Mouse (Mus musculus): ENCODE data around the gene Psmb11. TPM values are rescaled to one million over a fixed set of nuclear protein-coding genes. Genes with fewer than 3 reads are reported as not detected.
"Not testable (repeated sequence)": the region's sequence is repeated elsewhere in the genome, so short reads cannot be mapped to it uniquely, and the experiment has no call there.

Gene Psmb11
- polyA plus RNA-seq, 1 experiment from 2014 or later: 0.68 TPM

DNA sequence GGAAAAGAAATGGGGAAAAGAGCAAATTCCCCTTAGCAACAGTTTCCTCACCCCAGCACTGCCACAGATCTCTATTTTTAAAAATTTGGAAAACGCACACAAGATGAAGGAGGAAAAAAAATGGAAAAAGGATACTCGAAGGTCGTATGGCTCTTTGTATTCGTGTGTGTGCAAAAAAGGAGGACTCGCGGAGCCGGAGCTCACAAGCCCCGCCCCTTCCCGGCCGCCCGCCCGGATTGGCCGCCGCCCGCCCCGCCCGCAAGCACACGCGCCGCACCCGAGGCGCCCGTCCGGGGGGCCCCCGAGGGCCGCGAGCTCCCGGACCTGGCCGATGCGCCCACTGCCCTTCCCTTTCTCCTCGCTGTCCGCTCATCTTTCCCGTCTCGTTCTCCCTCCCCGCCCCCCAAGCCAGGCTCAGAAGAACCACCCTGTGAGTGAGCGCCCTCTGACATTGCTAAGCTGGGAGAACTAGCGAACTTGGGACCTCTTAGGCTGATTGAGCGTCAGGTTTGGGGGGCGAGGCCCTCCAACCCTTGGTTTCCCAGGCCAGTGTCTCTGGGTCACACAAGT is 15.4 kb upstream of the Psmb11 start, which contains the start of gene 4931414P19Rik:
4931414P19Rik (minus strand) TSS at position 242 of the 570 bp plus-strand sequence.
- Histone ChIP-seq H3K4me1 (peaks cover 24% of the 10 kb centered on the region), H3K9me3 (no peaks in the 10 kb centered on the region), H3K27me3 (replicated peaks) (no peaks in the 10 kb centered on the region), H3K4me2 (peak within 1 kb of the TSS; percentile 78), H3K27ac (replicated peaks) (peak within 1 kb of the TSS; percentile 86), H3K4me3 (peak within 1 kb of the TSS; percentile 61), H3K9ac (peak within 1 kb of the TSS; percentile 83), H3K36me3 (peaks cover 10% of the 10 kb centered on the region)
- peak; percentile 33; the same call in 1 of the 2 replicates for ATAC-seq (ENCODE audit: extremely low read depth, insufficient number of reproducible peaks, low FRiP score, low TSS enrichment)
- under 1% methylated on average over 39 of the region's 39 CpGs for WGBS

- H3K9me3 ChIP-seq: no peaks in the 10 kb centered on the region
- peaks cover 20% of the 10 kb centered on the region for H3K4me1 ChIP-seq
- no peak overlapping the region for H3K4me2 ChIP-seq
- no peak for ATAC-seq (ENCODE audit: extremely low read depth, insufficient number of reproducible peaks, low FRiP score, low TSS enrichment)
- no peak overlapping the region for H3K27ac ChIP-seq (replicated peaks)
- no peak overlapping the region for H3K9ac ChIP-seq
- WGBS: 63% methylated on average over 8 of the region's 8 CpGs
- H3K36me3 ChIP-seq: peaks cover 22% of the 10 kb centered on the region
- no peaks in the 10 kb centered on the region for H3K27me3 ChIP-seq (replicated peaks)
- H3K4me3 ChIP-seq: no peak overlapping the region
Observed at GRCm38 (mm10) chr14:54607226-54607625, 14.0 kb upstream of the Psmb11 start.

DNA sequence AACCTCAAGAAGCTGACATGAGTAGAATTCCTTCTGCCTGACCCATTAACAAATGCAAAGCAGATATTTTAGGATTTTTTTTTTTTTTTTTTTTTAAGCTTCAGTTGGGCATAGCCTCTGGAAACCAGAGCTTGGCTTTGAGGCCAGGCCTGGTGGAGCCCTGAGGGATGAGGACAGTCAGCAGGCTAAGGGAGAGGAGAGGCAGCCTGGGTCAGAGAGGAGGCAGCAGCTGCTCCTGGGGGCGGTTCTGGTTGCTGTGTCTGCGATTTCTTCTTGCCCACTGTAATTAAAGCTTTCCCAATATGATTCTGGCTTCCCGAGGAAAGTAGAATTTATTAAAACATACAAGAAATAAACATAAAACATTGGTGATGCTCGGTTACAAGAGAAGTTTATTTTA is 12.0 kb upstream of the Psmb11 start:
- peaks cover 11% of the 10 kb centered on the region; the same call in 1 of the 2 replicates for H3K4me1 ChIP-seq
- no peaks in the 10 kb centered on the region for H3K27me3 ChIP-seq (replicated peaks)
- peaks cover 36% of the 10 kb centered on the region for H3K36me3 ChIP-seq
- H3K4me2 ChIP-seq: no peak overlapping the region
- 68% methylated on average over 4 of the region's 4 CpGs for WGBS
- H3K4me3 ChIP-seq: no peak overlapping the region
- H3K9me3 ChIP-seq: no peaks in the 10 kb centered on the region
- ATAC-seq (ENCODE audit: extremely low read depth, insufficient number of reproducible peaks, low FRiP score, low TSS enrichment): no peak
- no peak overlapping the region for H3K9ac ChIP-seq
- H3K27ac ChIP-seq (replicated peaks): no peak overlapping the region

DNA sequence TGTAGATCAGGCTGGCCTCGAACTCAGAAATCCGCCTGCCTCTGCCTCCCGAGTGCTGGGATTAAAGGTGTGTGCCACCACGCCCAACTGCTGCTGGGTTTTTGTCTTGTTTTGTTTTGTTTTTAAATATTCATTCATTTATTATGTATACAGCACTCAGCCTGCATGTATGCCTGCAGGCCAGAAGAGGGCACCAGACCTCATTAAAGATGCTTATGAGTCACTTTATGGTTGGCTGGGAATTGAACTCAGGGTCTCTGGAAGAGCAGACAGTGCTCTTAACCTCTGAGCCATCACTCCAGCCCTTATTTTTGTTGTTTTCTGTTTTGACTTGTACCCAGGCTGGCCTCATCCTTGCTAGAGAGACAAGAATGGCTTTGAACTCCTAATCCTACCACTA is 11.3 kb upstream of the Psmb11 start:
- Histone ChIP-seq H3K27me3 (replicated peaks) (no peaks in the 10 kb centered on the region), H3K4me2 (no peak overlapping the region), H3K4me3 (no peak overlapping the region), H3K9me3 (no peaks in the 10 kb centered on the region), H3K4me1 (peaks cover 4% of the 10 kb centered on the region; the same call in 1 of the 2 replicates), H3K9ac (no peak overlapping the region), H3K27ac (replicated peaks) (no peak overlapping the region), H3K36me3 (peaks cover 43% of the 10 kb centered on the region)
- no peak for ATAC-seq (ENCODE audit: extremely low read depth, insufficient number of reproducible peaks, low FRiP score, low TSS enrichment)
- 77% methylated on average over 4 of the region's 4 CpGs for WGBS

- no peaks in the 10 kb centered on the region for H3K27me3 ChIP-seq (replicated peaks)
- no peak overlapping the region for H3K27ac ChIP-seq (replicated peaks)
- H3K9ac ChIP-seq: no peak overlapping the region
- WGBS: 73% methylated on average over 6 of the region's 6 CpGs
- peaks cover 2% of the 10 kb centered on the region; the same call in 1 of the 2 replicates for H3K4me1 ChIP-seq
- no peak overlapping the region for H3K4me3 ChIP-seq
- H3K4me2 ChIP-seq: no peak overlapping the region
- peaks cover 50% of the 10 kb centered on the region for H3K36me3 ChIP-seq
- no peak for ATAC-seq (ENCODE audit: extremely low read depth, insufficient number of reproducible peaks, low FRiP score, low TSS enrichment)
- H3K9me3 ChIP-seq: no peaks in the 10 kb centered on the region
Observed at GRCm38 (mm10) chr14:54610648-54611047, 10.6 kb upstream of the Psmb11 start.

- not testable (repeated sequence) for H3K4me2 ChIP-seq; H3K9ac ChIP-seq; H3K9me3 ChIP-seq; H3K4me3 ChIP-seq; ATAC-seq (ENCODE audit: extremely low read depth, insufficient number of reproducible peaks, low FRiP score, low TSS enrichment); H3K27ac ChIP-seq (replicated peaks); H3K27me3 ChIP-seq (replicated peaks)
- peaks cover 17% of the 10 kb centered on the region for H3K4me1 ChIP-seq
- WGBS: 93% methylated on average over 16 of the region's 16 CpGs
- H3K36me3 ChIP-seq: peaks cover 60% of the 10 kb centered on the region
Observed at GRCm38 (mm10) chr14:54614130-54614529, 7.1 kb upstream of the Psmb11 start.

GRCm38 (mm10) chr14:54616226-54616825 is 4.9 kb upstream of the Psmb11 start:
- no peak overlapping the region for H3K9ac ChIP-seq
- no peaks in the 10 kb centered on the region for H3K27me3 ChIP-seq (replicated peaks)
- WGBS: 91% methylated on average over 16 of the region's 16 CpGs
- peaks cover 17% of the 10 kb centered on the region for H3K4me1 ChIP-seq
- no peak for ATAC-seq (ENCODE audit: extremely low read depth, insufficient number of reproducible peaks, low FRiP score, low TSS enrichment)
- H3K4me2 ChIP-seq: peak overlapping the region; percentile 87
- H3K4me3 ChIP-seq: peak overlapping the region; percentile 87
- H3K9me3 ChIP-seq: no peaks in the 10 kb centered on the region
- peaks cover 45% of the 10 kb centered on the region for H3K36me3 ChIP-seq
- no peak overlapping the region for H3K27ac ChIP-seq (replicated peaks)

DNA sequence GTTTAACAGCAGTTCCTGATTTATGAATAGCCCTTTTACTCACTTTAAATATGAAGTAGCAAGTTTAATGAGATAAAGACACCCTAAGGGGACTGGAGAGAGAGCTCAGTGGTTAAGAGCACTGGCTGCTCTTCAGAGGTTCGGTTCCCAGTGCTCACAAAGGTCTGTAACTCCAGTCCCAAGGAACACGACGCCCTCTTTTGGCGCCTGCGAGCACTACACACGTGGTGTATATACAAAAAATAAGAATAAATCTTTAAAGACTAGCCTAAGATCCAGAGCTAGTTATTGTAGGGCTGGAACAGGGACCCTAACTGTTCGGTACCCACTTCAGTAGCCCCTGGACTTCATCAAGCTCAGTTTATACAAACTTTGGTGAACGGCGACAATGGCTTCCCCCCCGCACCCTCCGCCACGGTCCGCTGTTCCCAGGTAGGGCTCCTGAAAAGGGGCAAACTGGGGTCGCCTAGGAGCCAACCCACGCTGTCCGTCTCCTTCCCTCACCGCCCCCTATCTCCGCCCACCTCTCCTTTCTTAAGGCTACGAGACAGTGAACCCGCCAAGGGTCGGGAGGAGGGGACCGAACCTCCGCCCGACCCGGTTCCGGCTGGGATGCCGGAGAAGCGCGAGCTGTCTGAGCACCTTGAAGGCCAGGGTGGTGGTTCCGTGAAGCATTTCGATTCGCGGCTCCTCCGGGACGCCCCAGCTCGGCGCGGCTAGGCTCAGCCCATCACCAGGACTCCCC is 3.9 kb upstream of the Psmb11 start:
- peak overlapping the region; percentile 87 for H3K4me3 ChIP-seq
- H3K9ac ChIP-seq: peak overlapping the region; percentile 97
- peak; percentile 4; the same call in 1 of the 2 replicates for ATAC-seq (ENCODE audit: extremely low read depth, insufficient number of reproducible peaks, low FRiP score, low TSS enrichment)

GRCm38 (mm10) chr14:54617897-54618365 is 3.3 kb upstream of the Psmb11 start, which contains the start of gene Psmb5:
TSS of gene Psmb5 (minus strand) at chr14:54618022.
- Histone ChIP-seq H3K27ac (replicated peaks) (peak within 1 kb of the TSS; percentile 83), H3K36me3 (peaks cover 32% of the 10 kb centered on the region), H3K4me2 (peak within 1 kb of the TSS; percentile 87), H3K4me1 (peaks cover 17% of the 10 kb centered on the region), H3K9me3 (no peaks in the 10 kb centered on the region), H3K4me3 (peak within 1 kb of the TSS; percentile 87), H3K9ac (peak within 1 kb of the TSS; percentile 97), H3K27me3 (replicated peaks) (no peaks in the 10 kb centered on the region)
- peak; percentile 79 for ATAC-seq (ENCODE audit: extremely low read depth, insufficient number of reproducible peaks, low FRiP score, low TSS enrichment)
- under 1% methylated on average over 25 of the region's 25 CpGs for WGBS

More for the DNA sequence above, 3.9 kb upstream of the Psmb11 start:
- H3K9me3 ChIP-seq: no peaks in the 10 kb centered on the region
- H3K27ac ChIP-seq (replicated peaks): peak overlapping the region; percentile 83
- H3K4me1 ChIP-seq: peaks cover 17% of the 10 kb centered on the region
- WGBS: 2% methylated on average over 38 of the region's 38 CpGs
- peaks cover 38% of the 10 kb centered on the region for H3K36me3 ChIP-seq
- peak overlapping the region; percentile 87 for H3K4me2 ChIP-seq
- H3K27me3 ChIP-seq (replicated peaks): no peaks in the 10 kb centered on the region

DNA sequence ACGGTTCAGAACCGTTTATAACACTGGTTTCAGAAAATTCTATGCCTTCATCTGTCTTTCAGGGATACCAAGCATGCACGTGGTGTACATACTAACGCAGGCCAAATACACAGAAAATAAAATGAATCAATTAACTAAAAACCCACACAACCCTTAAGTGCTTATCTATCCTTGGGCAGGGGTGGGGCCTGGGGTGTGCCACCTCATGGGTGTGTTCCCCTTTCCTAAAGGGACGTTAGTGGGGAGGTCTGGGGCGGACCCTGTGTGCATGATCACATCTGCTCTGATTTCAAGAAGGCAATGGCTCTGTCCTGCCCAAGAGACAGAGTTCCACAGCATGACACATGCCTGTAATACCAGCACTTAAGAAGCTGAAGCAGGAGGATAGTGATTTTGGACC is 2.1 kb downstream of the Psmb11 start:
- ATAC-seq (ENCODE audit: extremely low read depth, insufficient number of reproducible peaks, low FRiP score, low TSS enrichment): no peak
- H3K4me2 ChIP-seq: no peak overlapping the region
- H3K27ac ChIP-seq (replicated peaks): no peak overlapping the region
- H3K36me3 ChIP-seq: no peaks in the 10 kb centered on the region
- H3K9me3 ChIP-seq: no peaks in the 10 kb centered on the region
- H3K4me3 ChIP-seq: no peak overlapping the region
- no peaks in the 10 kb centered on the region for H3K4me1 ChIP-seq
- no peaks in the 10 kb centered on the region; the same call in 1 of the 2 replicates for H3K27me3 ChIP-seq (replicated peaks)
- no peak overlapping the region for H3K9ac ChIP-seq
- WGBS: 76% methylated on average over 6 of the region's 6 CpGs

DNA sequence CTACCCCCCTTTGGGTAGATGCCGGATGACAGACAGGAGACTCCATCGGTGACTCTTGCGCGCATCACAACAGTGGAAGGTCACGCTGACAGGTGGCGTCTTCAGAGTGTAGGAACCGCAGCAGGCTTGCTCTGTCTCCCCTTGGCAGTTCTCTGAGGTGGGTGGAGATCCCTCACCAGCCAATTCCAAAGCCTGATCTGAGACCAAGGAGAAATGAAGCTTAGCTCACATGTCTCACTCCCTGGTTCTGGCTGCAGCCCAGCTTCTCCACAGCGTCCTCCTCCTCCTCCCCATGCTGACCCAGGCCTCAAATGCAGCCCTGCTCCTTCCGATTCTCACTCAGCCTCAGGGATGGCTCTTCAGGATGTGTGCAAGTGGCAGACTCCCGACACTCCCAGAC is 3.7 kb downstream of the Psmb11 start:
- Histone ChIP-seq H3K4me2 (no peak overlapping the region), H3K4me1 (no peaks in the 10 kb centered on the region), H3K27ac (replicated peaks) (no peak overlapping the region), H3K4me3 (no peak overlapping the region), H3K9me3 (no peaks in the 10 kb centered on the region), H3K27me3 (replicated peaks) (no peaks in the 10 kb centered on the region; the same call in 1 of the 2 replicates), H3K36me3 (no peaks in the 10 kb centered on the region), H3K9ac (no peak overlapping the region)
- 69% methylated on average over 10 of the region's 10 CpGs for WGBS
- ATAC-seq (ENCODE audit: extremely low read depth, insufficient number of reproducible peaks, low FRiP score, low TSS enrichment): no peak

All from heart, embryonic 13.5 days (tissue).